Mouse (Mus musculus): ENCODE measurements at regions not wholly inside any gene's neighbourhood (a gene's known extent, or its start where the extent isn't known, plus 50 kb on each side); places are given as distances from the start of the nearest gene placed in this dataset.

DNA sequence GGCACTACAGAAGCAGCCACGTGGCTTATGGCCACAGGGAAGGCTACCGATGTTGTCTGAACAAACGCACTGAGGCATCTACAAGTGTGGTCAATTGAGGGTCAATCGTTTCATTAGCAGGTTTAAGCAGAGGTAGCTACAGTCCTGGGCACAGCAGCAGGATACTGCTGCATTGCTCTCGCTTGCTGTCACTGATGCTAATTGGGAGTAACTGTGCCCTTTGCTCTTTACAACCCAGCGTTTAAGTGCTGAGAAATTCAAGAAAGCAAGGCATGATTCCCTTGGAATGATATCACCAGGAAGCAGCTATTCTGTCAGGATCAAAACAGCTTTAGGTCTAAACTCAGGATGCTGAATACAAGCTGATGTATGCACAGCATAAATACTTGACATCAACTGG, 56.2 kb upstream of the Atp1a1 start:
- no peak overlapping the region for H3K9ac ChIP-seq
- no peaks in the 10 kb centered on the region for H3K27me3 ChIP-seq
- 58% methylated on average over 6 of the region's 6 CpGs for WGBS (ENCODE audit: insufficient replicate concordance)
- DNase-seq (no peak), ATAC-seq (ENCODE audit: low read depth) (no peak)
- H3K4me1 ChIP-seq (replicated peaks) = no peaks in the 10 kb centered on the region
- H3K36me3 ChIP-seq = no peaks in the 10 kb centered on the region
- no peaks in the 10 kb centered on the region for H3K9me3 ChIP-seq (replicated peaks)
- no peak overlapping the region for H3K4me2 ChIP-seq
- H3K4me3 ChIP-seq (replicated peaks) = no peak overlapping the region
- H3K27ac ChIP-seq = no peak overlapping the region

DNA sequence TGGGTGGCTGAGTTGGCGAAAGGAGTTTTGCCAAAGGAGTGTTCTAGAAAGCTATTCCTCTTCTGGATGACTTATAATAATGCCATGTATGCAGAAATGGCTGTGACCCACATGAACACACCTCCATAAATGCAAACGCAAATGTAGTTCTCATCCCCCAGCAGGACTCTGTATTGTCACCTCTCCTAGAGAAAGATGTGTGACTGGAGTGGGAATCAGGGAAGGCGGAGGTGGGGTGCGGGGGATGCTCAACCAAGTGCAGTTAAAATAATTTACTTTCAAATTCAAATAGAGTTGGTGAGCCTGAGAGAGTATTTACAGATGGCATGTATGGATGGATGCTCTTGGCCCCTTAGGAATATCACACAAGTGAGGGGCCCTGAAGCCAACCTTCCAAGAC, 55.7 kb upstream of the Atp1a1 start:
- H3K27me3 ChIP-seq = no peaks in the 10 kb centered on the region
- no peak for ATAC-seq (ENCODE audit: low read depth)
- H3K27ac ChIP-seq = no peak overlapping the region
- no peak for DNase-seq
- no peak overlapping the region for H3K4me3 ChIP-seq (replicated peaks)
- H3K9ac ChIP-seq = no peak overlapping the region
- no peaks in the 10 kb centered on the region for H3K4me1 ChIP-seq (replicated peaks)
- H3K4me2 ChIP-seq = no peak overlapping the region
- no peaks in the 10 kb centered on the region for H3K36me3 ChIP-seq
- WGBS (ENCODE audit: insufficient replicate concordance) = 77% methylated on average over 4 of the region's 4 CpGs
- H3K9me3 ChIP-seq (replicated peaks) = no peaks in the 10 kb centered on the region

DNA sequence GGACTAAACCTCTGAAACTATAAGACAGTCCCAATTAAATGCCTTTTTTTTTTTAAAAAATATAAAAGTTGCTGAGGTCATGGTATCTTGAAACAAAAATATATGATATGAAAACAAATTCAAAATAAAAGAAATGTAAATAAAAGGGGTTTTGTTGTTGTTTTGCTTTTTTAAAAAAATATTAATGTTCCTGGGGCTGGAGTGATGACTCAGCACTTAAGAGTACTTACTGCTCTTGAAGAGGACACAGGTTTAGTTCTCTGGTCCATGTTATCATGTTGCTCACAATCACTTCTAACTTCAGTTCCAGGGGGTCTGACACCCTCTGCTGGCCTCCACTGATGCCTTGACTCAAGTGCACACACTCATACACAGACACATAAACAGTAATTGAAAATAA, 53.5 kb upstream of the Atp1a1 start:
- no peak overlapping the region for H3K4me3 ChIP-seq (replicated peaks)
- H3K27ac ChIP-seq = no peak overlapping the region
- H3K4me1 ChIP-seq (replicated peaks) = no peaks in the 10 kb centered on the region
- no peak overlapping the region for H3K4me2 ChIP-seq
- H3K9me3 ChIP-seq (replicated peaks) = no peaks in the 10 kb centered on the region
- H3K27me3 ChIP-seq = no peaks in the 10 kb centered on the region
- H3K9ac ChIP-seq = no peak overlapping the region
- H3K36me3 ChIP-seq = no peaks in the 10 kb centered on the region
- ATAC-seq (ENCODE audit: low read depth) (no peak), DNase-seq (no peak)

GRCm38 (mm10) chr3:101654720-101655119, 50.2 kb upstream of the Atp1a1 start:
- ATAC-seq (ENCODE audit: low read depth) (no peak), DNase-seq (no peak)

More at GRCm38 (mm10) chr3:101654720-101655119, 50.2 kb upstream of the Atp1a1 start:
- WGBS (ENCODE audit: insufficient replicate concordance) = 76% methylated on average over 4 of the region's 4 CpGs
- Histone ChIP-seq H3K4me3 (replicated peaks) (no peak overlapping the region), H3K27ac (no peak overlapping the region), H3K27me3 (no peaks in the 10 kb centered on the region), H3K4me1 (replicated peaks) (no peaks in the 10 kb centered on the region), H3K9ac (no peak overlapping the region), H3K9me3 (replicated peaks) (no peaks in the 10 kb centered on the region), H3K4me2 (no peak overlapping the region), H3K36me3 (no peaks in the 10 kb centered on the region)
